Mouse (Mus musculus): ENCODE results near the gene Clrn3. TPM values are rescaled to one million over a fixed set of nuclear protein-coding genes. Genes with fewer than 3 reads are reported as not detected.
"Not testable (repeated sequence)": the region's sequence is repeated elsewhere in the genome, so short reads cannot be mapped to it uniquely, and the experiment has no call there.

The Clrn3 gene
- total RNA-seq, 1 experiment from 2014 or later: not detected

DNA sequence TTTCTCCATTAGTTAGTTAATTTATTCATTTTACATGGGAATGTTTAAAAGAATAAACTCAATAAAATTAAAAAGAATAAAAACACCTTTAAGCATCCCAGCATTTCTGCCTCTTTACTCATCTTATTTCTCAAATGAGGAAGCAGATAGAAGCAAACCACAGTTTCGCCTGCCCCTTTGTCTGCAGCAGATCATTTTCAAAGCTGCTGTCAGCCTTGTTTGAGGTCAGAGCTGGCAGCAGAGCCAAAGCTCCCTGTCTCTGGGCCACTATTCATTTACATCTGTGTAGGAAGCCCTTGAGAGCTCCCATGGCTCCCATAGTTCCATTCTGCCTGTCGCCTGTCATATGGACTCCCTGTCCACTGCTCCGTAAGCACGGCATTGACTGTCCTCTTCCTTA lies 19.9 kb downstream of the Clrn3 start:
- ATAC-seq (replicated peaks in 1 of 2; ENCODE audit: insufficient read depth in 1 of 2, low FRiP score in 2 of 2, low TSS enrichment in 1 of 2, low read depth in 1 of 2, poor library complexity in 2 of 2, severe bottlenecking in 2 of 2): peak; percentile 39 to 56; a peak in 3 of 4 replicates

DNA sequence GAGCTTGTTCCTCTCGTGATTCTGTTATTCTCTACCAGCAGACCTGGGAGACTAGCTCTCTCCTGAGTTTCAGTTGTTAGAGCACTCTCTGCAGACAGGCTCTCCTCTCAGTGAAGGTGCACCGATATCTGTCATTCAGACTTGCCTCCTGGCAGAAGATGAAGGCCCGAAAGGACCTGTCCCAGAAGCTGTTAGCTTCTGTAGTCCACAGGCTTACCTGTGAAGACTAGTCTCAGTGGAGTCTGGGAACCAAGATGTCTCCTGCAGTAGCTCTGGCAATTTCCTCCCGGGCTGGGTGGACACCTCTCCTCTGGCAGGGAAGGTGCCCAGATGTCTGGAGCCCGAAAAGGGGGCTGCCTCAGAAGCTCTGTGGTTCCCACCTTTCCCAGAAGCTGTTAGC lies 21.9 kb downstream of the Clrn3 start:
- ATAC-seq (replicated peaks in 1 of 2; ENCODE audit: insufficient read depth in 1 of 2, low FRiP score in 2 of 2, low TSS enrichment in 1 of 2, low read depth in 1 of 2, poor library complexity in 2 of 2, severe bottlenecking in 2 of 2): not testable (repeated sequence)

DNA sequence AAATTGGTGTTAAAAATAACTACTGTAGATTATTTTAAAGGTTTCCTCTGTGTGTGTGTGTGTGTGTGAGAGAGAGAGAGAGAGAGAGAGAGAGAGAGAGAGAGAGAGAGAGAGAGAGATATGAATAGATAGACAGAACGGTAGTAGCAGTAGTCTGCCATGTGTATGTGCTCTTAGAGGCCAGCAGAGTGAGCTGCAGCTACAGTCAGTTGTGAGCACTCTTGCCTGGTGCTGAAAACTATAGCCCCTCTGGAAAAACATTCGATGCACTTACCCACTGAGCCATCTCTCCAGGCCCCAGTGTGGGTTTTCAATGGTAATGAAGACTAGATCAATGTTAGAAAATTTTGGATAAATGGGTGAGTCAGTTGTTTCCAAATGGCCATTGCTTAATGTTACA lies 29.1 kb downstream of the Clrn3 start:
- ATAC-seq (replicated peaks in 1 of 2; ENCODE audit: insufficient read depth in 1 of 2, low FRiP score in 2 of 2, low TSS enrichment in 1 of 2, low read depth in 1 of 2, poor library complexity in 2 of 2, severe bottlenecking in 2 of 2): 0 out of 4 replicates have a peak, but pooled peaks of 1 of the 2 experiments have one; percentile 46

DNA sequence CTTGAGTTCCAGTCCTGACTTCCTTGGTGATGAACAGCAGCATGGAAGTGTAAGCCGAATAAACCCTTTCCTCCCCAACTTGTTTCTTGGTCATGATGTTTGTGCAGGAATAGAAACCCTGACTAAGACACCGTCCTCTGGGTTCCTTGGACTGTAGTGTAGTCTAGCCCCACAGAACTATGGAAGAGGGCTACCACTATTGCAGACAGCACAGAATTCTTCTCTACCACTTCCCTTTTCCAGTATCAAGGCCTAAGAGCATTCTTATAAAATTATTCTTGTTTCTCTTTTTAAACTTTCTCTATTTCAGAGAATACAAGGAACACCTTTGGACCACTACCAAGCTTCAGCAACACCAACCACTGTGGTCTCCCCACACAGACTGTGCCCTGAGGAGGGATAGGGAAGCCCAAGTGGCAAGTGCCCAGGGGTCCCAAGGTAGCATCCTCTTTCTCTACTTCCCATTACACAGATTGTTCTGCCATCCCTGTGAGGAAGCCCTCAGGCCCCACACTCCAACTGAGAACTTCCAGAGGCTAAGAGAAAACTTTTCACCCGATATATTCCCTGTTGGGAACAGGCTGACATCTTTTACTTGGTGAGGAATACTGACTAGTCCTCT lies 29.8 kb downstream of the Clrn3 start:
- ATAC-seq (replicated peaks in 1 of 2; ENCODE audit: insufficient read depth in 1 of 2, low FRiP score in 2 of 2, low TSS enrichment in 1 of 2, low read depth in 1 of 2, poor library complexity in 2 of 2, severe bottlenecking in 2 of 2): no peak

DNA sequence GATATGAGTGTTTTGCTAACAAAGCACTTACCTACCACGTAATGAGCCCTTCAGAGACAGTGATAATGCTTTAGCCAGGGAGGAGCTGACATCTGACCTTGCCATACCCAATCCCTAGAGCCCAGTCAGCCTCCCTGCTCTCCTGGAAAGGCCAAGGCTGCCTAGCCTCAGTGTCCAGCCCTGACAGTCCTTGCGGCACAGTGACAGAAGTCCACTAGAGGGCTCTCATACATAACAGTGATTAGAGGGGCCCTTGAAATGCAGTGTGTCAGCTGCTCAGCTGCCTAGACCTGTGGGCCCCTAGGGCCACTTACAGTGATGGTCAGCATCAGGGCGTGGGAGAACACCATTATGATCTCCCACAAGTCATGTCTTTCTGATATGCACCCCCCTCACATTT lies 33.2 kb downstream of the Clrn3 start:
- peak; percentile 56 to 78; a peak in 3 of 4 replicates for ATAC-seq (replicated peaks in 1 of 2; ENCODE audit: insufficient read depth in 1 of 2, low FRiP score in 2 of 2, low TSS enrichment in 1 of 2, low read depth in 1 of 2, poor library complexity in 2 of 2, severe bottlenecking in 2 of 2)

DNA sequence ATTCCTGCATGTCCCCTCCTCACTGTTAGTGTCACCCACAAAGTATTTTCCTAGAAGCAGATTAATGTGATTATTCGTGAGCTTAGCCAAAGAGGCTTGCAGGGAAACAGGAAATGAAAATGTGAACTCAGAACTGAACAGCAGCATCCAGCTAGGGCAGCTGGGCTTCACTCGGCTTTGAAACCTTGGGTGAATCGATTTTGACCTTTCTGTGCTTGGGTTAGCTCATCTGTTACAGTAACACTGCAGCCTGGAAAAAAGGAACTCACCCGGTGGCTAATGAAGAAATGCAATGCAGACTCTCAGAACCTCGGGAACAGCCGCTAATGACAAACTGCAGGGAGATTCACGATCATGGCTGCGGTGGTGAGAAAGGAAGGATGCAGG lies 38.0 kb downstream of the Clrn3 start:
- ATAC-seq (replicated peaks in 1 of 2; ENCODE audit: insufficient read depth in 1 of 2, low FRiP score in 2 of 2, low TSS enrichment in 1 of 2, low read depth in 1 of 2, poor library complexity in 2 of 2, severe bottlenecking in 2 of 2): no peak

DNA sequence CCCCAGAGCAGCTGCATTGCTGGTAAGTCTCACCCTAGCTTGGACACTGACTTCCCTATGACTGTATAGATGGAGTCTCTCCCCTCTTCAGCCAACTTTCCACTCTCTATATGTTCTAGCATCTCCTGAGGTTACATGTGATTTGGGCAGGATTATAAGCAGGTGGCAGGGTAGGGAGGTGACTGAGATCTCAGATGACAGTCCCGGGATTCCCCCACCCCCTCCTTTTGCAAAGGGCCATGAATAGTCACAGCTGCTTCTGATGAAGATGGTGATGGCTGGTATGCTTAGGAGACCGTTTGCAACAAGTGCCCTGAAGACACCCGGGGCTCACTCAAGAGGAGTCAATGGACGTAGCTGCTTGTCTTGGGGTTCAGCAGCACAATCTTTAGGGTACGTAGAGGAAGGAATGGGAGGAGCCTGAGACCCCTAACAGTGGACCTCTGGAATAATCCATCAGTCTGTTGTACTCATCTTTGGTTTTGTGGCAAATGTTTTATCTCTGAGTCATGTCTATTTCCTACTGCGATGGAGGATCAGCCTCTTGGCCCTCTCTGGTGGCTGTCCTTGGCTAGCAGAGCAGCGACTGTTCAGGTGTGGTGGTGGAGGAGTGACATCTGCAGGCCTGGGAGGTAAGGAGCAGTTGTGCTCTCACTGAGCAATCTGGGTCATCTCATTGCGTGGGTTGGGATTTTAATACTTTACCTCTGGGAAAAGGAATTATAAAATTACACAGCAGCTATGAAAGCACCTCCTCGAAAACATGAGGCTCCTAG lies 38.5 kb downstream of the Clrn3 start:
- no peak for ATAC-seq (replicated peaks in 1 of 2; ENCODE audit: insufficient read depth in 1 of 2, low FRiP score in 2 of 2, low TSS enrichment in 1 of 2, low read depth in 1 of 2, poor library complexity in 2 of 2, severe bottlenecking in 2 of 2)

DNA sequence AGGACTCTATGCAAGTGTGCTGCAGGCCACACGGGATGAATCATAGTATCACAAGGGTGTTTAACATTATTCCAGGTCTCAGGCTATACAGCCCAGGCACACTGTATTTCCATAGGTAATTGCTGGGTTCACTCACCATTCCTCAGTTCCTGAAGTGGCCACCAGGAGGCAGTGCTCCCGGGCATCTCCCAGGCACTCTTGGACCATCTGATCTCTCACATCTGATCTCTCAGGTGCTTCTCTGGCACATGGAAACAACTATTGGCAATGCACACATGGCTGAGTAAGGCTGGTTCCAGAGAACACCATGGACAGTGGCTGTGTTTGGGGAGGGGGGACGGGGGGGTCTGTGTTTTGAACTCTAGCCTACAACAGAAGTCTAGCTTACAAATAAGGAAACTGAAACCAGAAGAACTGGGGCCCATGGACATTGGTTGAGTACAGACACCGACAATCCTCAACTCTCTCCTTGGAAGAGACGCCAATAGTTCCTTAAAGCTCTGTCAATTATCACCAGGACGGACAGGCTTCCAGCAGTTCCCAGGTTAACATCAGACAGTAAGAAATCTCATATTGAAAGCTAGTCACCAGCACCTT lies 40.1 kb downstream of the Clrn3 start:
- ATAC-seq (replicated peaks in 1 of 2; ENCODE audit: insufficient read depth in 1 of 2, low FRiP score in 2 of 2, low TSS enrichment in 1 of 2, low read depth in 1 of 2, poor library complexity in 2 of 2, severe bottlenecking in 2 of 2): peak in 1 of 2 experiments; percentile 70; a peak in 2 of 4 replicates

DNA sequence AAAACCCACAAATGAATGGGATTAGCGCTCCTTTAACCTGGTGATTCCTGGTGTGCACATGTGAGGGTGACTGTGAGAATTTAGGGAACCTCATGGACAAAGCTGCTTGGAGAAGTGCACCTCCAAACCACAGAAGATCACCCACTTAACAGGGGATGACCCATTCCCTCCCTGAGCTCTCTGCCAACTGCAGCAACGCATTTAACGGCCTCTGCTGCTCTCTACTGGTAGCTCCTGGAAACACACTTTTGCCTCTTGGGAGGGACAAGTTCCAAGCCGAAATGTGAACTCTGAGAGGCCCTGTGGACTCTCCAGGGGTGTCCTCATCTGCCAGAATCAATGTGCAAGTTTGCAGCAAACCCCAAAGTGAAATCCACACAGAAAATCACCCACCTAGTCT lies 41.0 kb downstream of the Clrn3 start:
- ATAC-seq (replicated peaks in 1 of 2; ENCODE audit: insufficient read depth in 1 of 2, low FRiP score in 2 of 2, low TSS enrichment in 1 of 2, low read depth in 1 of 2, poor library complexity in 2 of 2, severe bottlenecking in 2 of 2): peak; percentile 61 to 69; a peak in 2 of 4 replicates

DNA sequence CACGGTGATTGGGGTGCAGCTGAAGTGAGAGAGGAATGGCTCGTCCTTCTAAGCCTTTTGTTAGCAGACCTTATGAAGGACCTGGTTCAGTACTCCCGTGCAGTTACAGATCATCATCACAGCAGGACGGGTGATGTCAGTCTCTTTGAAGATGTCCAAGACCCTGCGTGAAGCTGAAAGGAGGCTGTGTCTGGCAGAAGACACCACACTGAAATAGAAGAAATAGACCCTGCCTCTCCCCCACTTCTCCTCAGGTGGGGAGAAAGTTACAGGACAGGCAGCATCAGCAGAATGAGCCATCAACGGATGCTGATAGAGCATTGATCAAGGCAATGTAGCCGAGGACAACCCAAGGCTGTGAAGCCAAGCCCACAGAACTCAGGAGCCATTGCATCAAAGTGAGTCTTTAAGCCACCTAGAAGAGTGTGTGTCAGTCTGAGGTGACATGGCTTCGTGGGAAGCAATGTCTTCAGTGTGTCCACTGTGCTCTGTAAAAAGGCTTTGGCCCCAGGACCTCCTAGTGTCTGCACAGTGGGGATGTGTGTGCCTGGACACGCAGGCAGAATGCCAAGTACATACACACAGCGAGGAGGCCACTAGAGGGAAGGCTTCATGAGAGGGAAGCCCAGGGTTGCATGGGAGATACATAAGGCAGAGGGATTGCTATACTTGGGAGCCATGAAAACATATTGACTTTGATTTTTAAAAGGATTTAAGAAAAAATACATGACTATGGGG lies 41.6 kb downstream of the Clrn3 start:
- no peak for ATAC-seq (replicated peaks in 1 of 2; ENCODE audit: insufficient read depth in 1 of 2, low FRiP score in 2 of 2, low TSS enrichment in 1 of 2, low read depth in 1 of 2, poor library complexity in 2 of 2, severe bottlenecking in 2 of 2)

DNA sequence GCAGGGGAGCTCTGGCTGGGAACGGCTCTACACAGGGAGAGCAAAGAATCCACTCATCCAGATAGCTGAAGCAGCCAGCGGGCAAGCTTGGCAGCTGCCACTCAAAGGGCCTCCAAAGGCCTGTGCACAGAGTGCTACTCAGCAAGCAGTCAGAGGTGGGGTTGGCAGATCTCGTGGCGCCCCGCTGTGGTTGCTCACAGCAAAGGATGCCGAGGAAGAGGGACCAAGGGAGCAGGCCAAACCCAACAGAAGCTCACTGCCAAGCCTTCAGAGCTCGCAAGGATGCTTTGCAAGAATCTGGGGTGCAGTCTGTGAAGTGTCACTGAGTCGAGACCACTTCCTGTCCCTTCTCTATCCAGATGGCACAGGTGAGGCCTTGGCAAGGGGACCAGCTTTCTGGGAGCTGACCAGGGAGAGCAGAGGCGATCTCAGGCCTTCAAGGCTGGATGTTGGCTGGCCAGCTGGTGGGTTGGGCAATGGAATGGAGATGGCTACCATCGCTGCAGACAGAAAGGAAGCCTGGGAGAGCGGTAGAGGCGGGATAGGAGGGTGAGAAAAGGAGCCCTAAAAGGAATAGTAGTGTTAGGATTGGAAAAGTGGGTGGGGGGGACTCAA lies 42.6 kb downstream of the Clrn3 start:
- ATAC-seq (replicated peaks in 1 of 2; ENCODE audit: insufficient read depth in 1 of 2, low FRiP score in 2 of 2, low TSS enrichment in 1 of 2, low read depth in 1 of 2, poor library complexity in 2 of 2, severe bottlenecking in 2 of 2): no peak

DNA sequence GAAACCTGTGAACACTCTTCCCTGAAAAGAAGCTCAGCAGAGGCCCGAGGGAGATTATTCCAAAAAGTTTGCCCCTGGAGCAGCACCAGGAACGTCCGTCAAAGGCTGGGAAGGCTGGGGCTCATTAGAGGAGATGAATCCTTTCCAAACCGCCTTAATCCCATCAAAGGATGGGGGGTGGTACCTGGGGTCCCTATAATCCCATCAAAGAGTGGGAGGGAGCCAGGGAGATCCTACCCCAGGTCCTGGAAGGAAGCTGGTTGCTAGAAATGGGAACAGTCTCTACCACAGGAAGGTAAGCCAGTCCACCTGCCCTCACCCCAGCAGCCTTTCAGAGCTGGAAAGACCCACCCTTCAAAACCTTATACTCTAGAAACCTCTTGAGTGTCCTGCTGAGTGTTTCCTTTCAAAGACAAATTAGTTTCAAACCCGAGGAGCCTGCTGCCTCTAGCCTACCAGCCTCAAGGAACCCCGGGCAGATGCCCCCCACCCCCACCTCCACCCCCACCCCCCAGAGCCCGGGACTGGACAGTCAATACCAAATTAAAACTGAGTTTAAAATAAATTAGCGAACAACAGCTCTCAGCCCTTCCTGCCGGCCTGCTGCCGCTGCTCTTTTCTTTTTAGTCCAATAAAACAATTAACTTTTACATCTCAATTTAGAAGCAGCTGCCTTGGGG lies 43.2 kb downstream of the Clrn3 start:
- ATAC-seq (replicated peaks in 1 of 2; ENCODE audit: insufficient read depth in 1 of 2, low FRiP score in 2 of 2, low TSS enrichment in 1 of 2, low read depth in 1 of 2, poor library complexity in 2 of 2, severe bottlenecking in 2 of 2): no peak

DNA sequence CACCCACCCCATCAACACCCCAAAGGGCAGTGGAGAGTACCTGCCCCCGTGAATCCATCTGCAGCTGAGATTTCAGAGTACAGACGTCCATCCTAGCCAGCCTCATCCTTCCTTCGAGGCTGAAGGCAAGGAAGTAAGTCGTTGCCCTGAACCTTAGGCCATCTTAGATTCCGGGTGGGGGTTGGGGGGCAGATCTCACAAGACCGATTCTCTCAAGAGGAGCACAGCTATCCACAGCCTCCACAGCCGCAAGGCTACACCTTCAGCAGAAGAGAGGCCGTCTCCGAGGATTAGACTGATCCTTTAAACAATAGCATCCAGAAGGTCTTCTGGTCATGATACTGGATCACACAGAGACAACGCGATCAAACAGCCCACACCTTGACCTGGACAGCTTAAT lies 44.1 kb downstream of the Clrn3 start:
- ATAC-seq (replicated peaks in 1 of 2; ENCODE audit: insufficient read depth in 1 of 2, low FRiP score in 2 of 2, low TSS enrichment in 1 of 2, low read depth in 1 of 2, poor library complexity in 2 of 2, severe bottlenecking in 2 of 2): no peak

DNA sequence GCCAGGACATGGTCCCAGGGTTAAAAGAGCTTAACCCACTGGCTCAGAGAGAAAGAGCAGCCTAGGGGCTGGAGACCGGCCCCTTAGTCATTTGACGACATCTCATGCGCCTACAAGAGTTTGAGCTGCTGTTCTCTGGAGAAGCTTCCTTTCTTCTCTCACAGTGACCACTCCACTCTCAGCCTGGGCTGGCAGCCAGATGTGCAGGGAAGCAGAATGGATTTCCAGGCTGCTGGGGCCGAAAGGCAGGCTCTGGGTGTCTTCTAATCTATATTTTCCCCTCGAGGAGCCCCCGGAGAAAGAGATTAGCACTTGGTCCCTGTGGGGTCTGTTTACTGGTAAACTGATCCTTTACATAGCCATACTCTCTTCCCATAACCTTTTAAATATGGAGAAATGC lies 44.7 kb downstream of the Clrn3 start:
- no peak for ATAC-seq (replicated peaks in 1 of 2; ENCODE audit: insufficient read depth in 1 of 2, low FRiP score in 2 of 2, low TSS enrichment in 1 of 2, low read depth in 1 of 2, poor library complexity in 2 of 2, severe bottlenecking in 2 of 2)

DNA sequence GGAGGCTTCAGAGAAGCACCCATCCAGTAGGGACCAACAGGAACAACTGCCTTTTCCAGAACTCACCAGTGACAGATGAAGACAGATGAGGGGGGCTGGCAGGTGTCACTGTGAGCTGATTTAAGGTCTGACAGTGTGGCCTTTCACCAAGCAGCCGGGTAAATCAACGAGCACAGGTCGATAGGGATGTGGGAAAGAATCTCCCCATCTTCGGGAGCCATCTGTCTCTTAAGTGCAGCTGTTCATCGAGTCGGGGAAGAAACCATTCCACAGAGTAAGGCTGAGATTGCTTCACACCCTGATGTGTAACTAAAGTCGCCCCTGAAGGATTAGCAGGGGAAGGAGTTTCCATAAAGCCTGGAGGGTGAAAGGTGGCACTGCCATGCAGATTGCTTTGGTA lies 47.3 kb downstream of the Clrn3 start:
- ATAC-seq (replicated peaks in 1 of 2; ENCODE audit: insufficient read depth in 1 of 2, low FRiP score in 2 of 2, low TSS enrichment in 1 of 2, low read depth in 1 of 2, poor library complexity in 2 of 2, severe bottlenecking in 2 of 2): no peak

DNA sequence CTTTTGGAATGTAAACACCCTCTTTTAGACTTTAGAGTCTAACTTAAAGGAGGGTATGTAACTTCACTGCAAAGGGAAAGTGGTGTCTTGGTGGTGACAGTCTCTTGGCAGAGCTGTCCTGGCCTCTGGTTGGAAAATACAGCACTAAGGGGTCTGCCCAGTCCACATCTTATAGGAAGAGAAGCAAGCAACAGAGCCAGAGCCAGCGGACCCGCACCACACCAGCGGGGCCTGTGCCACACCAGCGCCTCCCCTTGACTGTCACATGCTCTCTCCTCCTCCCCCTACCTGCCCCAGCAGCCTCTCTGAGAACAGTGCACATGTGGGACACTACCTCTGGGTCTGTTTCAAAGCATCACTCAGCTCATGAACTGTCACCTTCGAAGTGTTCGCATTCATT lies 48.5 kb downstream of the Clrn3 start:
- no peak for ATAC-seq (replicated peaks in 1 of 2; ENCODE audit: insufficient read depth in 1 of 2, low FRiP score in 2 of 2, low TSS enrichment in 1 of 2, low read depth in 1 of 2, poor library complexity in 2 of 2, severe bottlenecking in 2 of 2)

DNA sequence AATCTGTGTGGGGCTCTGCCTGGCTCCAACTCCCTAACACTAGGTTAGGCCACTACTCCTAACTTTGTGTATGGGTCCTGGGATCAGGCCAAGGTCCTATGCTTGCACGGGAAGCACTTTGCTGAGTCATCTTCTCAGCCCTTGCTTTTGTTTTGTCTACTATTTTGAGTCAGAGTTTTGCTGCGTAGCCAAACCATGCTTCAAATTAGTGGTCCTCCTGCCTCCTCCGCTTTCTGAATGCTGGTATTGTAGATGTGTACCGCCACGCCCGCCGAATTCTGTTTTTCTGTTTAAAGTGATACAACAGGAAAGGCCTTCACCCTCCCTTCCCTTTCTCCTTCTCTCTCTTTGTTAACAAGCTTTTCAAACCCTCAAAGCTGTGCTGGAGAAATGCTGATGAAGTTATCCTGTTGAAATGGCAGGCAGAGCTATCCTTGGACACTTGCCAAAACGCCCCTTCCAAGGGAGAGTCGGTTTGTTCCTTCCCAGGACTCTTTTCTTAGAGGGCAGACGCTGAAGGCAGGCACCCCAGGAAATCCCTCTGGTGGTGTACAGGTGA lies 49.1 kb downstream of the Clrn3 start:
- ATAC-seq (replicated peaks in 1 of 2; ENCODE audit: insufficient read depth in 1 of 2, low FRiP score in 2 of 2, low TSS enrichment in 1 of 2, low read depth in 1 of 2, poor library complexity in 2 of 2, severe bottlenecking in 2 of 2): no peak
